Mouse (Mus musculus): ENCODE data around the gene Higd2a. TPM values are rescaled to one million over a fixed set of nuclear protein-coding genes. Genes with fewer than 3 reads are reported as not detected.

Gene Higd2a
- polyA plus RNA-seq, 1 experiment from 2014 or later, result 219 TPM

DNA sequence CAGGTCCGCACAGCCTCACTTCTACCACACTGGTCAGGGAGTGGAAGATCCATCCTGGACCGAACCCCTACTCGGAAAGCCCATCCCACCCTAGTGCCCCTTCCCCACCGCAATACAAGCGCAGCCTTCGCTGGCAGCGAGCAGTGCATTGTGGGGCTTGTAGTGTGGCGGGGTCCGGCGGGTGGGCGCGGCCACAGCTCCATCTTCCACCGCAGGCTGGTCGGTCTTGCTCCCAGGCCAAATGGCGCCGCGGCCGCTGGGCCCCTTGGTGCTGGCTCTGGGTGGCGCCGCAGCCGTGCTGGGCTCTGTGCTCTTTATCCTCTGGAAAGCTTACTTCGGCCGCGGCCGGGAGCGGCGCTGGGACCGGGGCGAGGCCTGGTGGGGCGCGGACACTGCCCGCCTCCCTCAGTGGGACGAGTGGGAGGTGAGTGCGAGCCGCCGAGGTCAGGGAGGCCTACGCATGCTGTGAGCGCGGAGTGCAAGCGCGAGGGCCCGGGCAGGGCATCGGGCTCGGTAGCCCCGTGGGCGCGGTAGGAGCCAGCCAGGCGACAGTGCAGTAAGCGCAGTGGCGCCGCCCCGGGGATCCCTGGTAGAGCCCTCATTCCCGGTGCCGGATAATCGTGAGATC lies 15.0 kb upstream of the Higd2a start, which contains the start of gene Arl10:
TSS of gene Arl10 (plus strand) at position 162 of the 628 bp plus-strand sequence.
- H3K4me1 ChIP-seq (ENCODE audit: control insufficient read depth, insufficient read depth, low read length), result peaks cover 14% of the 10 kb centered on the region
- no peaks in the 10 kb centered on the region for H3K27me3 ChIP-seq (ENCODE audit: control insufficient read depth, insufficient read depth, low read length)
- no peaks in the 10 kb centered on the region for H3K9me3 ChIP-seq (ENCODE audit: control insufficient read depth, low read length)
- H3K9ac ChIP-seq (replicated peaks; ENCODE audit: low read length), result peak within 1 kb of the TSS; percentile 82
- ATAC-seq (ENCODE audit: low FRiP score, low TSS enrichment) (peak; percentile 91), DNase-seq (peak; percentile 89)
- H3K36me3 ChIP-seq (ENCODE audit: control insufficient read depth, insufficient read depth, low read length), result peaks cover 21% of the 10 kb centered on the region
- H3K27ac ChIP-seq (replicated peaks; ENCODE audit: low read depth, low read length), result peak within 1 kb of the TSS; percentile 75
- peak within 1 kb of the TSS; percentile 98 for H3K4me3 ChIP-seq (replicated peaks; ENCODE audit: low read depth, low read length)
- H3K4me2 ChIP-seq (ENCODE audit: low read length), result peak within 1 kb of the TSS; percentile 93
- whole genome bisulfite sequencing, result under 1% methylated on average over 55 of the region's 55 CpGs

DNA sequence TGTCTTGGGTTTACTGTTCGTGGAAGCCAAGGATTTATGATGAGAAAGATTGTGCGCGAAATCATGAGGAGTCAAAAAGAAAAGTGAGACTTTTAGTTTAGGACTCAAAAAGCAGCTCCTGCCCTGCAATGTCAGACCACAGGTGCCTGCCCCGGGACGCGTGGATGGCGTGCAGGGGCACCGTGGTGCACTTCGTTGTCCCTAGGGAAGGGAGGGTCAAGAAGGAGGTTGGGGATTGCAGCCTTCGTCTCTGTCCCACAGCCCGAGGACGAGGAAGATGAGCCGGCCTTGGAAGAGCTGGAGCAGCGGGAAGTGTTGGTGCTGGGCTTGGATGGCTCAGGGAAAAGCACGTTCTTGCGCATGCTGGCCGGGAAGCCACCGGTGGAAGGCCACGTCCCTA lies 14.5 kb upstream of the Higd2a start:
- Histone ChIP-seq H3K4me3 (replicated peaks; ENCODE audit: low read depth, low read length) (peak overlapping the region; percentile 98), H3K9me3 (ENCODE audit: control insufficient read depth, low read length) (no peaks in the 10 kb centered on the region), H3K4me2 (ENCODE audit: low read length) (peak overlapping the region; percentile 93), H3K27me3 (ENCODE audit: control insufficient read depth, insufficient read depth, low read length) (no peaks in the 10 kb centered on the region), H3K9ac (replicated peaks; ENCODE audit: low read length) (peak overlapping the region; percentile 82), H3K36me3 (ENCODE audit: control insufficient read depth, insufficient read depth, low read length) (peaks cover 24% of the 10 kb centered on the region), H3K27ac (replicated peaks; ENCODE audit: low read depth, low read length) (peak overlapping the region; percentile 57; the same call in 1 of the 2 replicates), H3K4me1 (ENCODE audit: control insufficient read depth, insufficient read depth, low read length) (peaks cover 14% of the 10 kb centered on the region)
- 4% methylated on average over 19 of the region's 19 CpGs for WGBS
- peak; percentile 30 for DNase-seq
- peak; percentile 24; the same call in 1 of the 2 replicates for ATAC-seq (ENCODE audit: low FRiP score, low TSS enrichment)

DNA sequence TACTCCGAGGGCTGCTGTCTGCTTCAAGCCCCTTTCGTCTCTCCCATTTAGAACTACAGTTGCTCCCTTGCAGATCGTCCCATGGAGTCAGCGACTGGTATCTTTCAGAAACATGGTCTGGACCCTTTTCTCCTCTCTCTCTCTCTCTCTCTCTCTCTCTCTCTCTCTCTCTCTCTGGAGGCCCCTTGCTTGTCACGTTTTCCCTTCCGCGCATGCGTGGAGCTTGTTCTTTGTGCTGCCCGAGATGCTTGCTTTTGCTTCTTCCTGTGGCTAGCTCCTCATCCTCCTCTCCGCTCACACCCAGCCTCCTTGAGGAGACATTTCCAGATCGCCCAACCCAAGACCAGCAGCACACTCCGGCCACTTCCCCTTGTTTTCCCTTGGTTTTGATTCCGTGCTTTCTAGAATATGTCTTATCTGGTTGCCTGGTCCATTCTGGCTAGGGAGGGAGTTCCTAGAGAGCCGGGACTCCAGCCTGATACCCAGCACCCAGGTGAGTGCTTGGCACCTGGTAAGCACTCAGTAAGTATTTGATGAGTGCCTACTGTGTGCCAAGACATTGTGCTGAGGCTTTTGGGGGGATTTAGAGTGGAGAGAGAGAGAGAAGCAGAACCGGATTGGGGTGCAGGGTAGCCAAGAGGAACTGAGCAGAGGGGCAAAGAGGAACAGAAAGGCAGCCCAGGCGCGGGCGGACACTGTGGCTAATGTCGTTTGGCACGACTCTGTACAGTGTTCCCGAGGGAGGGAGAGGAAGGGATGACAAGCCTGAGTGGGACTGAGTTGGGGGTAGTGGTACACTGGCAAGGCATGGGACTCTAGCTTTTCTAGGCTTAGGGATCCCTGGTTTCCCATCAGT lies 12.1 kb upstream of the Higd2a start:
- 0 out of 2 replicates have a peak overlapping the region, but pooled peaks have one; percentile 4 for H3K4me2 ChIP-seq (ENCODE audit: low read length)
- H3K27ac ChIP-seq (replicated peaks; ENCODE audit: low read depth, low read length), result no peak overlapping the region
- 86% methylated on average over 21 of the region's 21 CpGs for WGBS
- no peaks in the 10 kb centered on the region for H3K9me3 ChIP-seq (ENCODE audit: control insufficient read depth, low read length)
- no peak overlapping the region for H3K9ac ChIP-seq (replicated peaks; ENCODE audit: low read length)
- H3K27me3 ChIP-seq (ENCODE audit: control insufficient read depth, insufficient read depth, low read length), result no peaks in the 10 kb centered on the region
- ATAC-seq (ENCODE audit: low FRiP score, low TSS enrichment) (no peak), DNase-seq (no peak)
- H3K4me3 ChIP-seq (replicated peaks; ENCODE audit: low read depth, low read length), result no peak overlapping the region
- H3K4me1 ChIP-seq (ENCODE audit: control insufficient read depth, insufficient read depth, low read length), result peaks cover 14% of the 10 kb centered on the region
- H3K36me3 ChIP-seq (ENCODE audit: control insufficient read depth, insufficient read depth, low read length), result peaks cover 48% of the 10 kb centered on the region

DNA sequence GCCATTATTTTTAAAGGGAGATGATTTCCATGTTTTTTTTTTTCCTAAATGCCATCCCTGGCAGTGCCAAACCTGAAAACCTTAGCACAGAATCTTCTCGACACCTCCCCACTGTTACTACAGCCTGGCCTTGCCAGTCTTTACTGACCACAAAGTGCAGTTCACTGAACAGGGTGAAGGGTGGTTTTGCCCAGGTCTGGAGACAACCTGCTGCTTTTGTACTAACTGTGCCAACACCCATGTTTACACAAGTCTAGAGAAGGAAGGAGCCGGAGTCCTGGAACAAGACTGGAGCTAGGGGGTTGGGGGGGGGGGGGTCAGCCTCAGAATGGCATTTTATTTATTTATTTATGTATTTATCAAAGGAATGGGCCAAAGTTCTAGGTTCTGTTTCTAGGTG lies 8.6 kb upstream of the Higd2a start:
- no peak overlapping the region for H3K27ac ChIP-seq (replicated peaks; ENCODE audit: low read depth, low read length)
- no peaks in the 10 kb centered on the region for H3K9me3 ChIP-seq (ENCODE audit: control insufficient read depth, low read length)
- H3K4me1 ChIP-seq (ENCODE audit: control insufficient read depth, insufficient read depth, low read length), result peaks cover 4% of the 10 kb centered on the region; the same call in 1 of the 2 replicates
- DNase-seq (no peak), ATAC-seq (ENCODE audit: low FRiP score, low TSS enrichment) (no peak)
- H3K36me3 ChIP-seq (ENCODE audit: control insufficient read depth, insufficient read depth, low read length), result peaks cover 82% of the 10 kb centered on the region
- H3K4me2 ChIP-seq (ENCODE audit: low read length), result no peak overlapping the region
- H3K27me3 ChIP-seq (ENCODE audit: control insufficient read depth, insufficient read depth, low read length), result no peaks in the 10 kb centered on the region
- no peak overlapping the region for H3K4me3 ChIP-seq (replicated peaks; ENCODE audit: low read depth, low read length)
- 90% methylated on average over 2 of the region's 2 CpGs for WGBS
- no peak overlapping the region for H3K9ac ChIP-seq (replicated peaks; ENCODE audit: low read length)

DNA sequence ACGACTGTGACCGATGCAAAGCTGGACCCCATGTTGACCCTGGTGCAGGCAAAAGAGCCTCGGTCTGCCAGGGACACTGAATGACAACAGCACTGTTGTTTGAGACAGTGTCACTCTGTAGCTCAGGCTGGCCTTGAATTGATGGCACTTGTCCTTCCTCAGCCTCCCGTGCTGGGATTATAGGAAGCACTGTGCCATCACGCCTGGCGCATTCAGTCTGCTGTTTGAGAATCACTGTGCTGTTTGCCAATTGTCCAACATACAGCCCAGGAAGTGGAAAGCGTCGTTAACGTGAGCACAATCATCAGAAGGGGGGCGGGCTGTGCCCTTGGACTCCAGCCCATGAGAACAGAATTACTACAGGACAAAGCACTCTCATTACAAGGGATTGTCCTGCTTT lies 7.9 kb upstream of the Higd2a start:
- H3K4me3 ChIP-seq (replicated peaks; ENCODE audit: low read depth, low read length), result no peak overlapping the region
- H3K27ac ChIP-seq (replicated peaks; ENCODE audit: low read depth, low read length), result no peak overlapping the region
- H3K9me3 ChIP-seq (ENCODE audit: control insufficient read depth, low read length), result no peaks in the 10 kb centered on the region
- WGBS, result 75% methylated on average over 10 of the region's 10 CpGs
- no peak overlapping the region for H3K4me2 ChIP-seq (ENCODE audit: low read length)
- no peaks in the 10 kb centered on the region for H3K27me3 ChIP-seq (ENCODE audit: control insufficient read depth, insufficient read depth, low read length)
- no peaks in the 10 kb centered on the region for H3K4me1 ChIP-seq (ENCODE audit: control insufficient read depth, insufficient read depth, low read length)
- H3K36me3 ChIP-seq (ENCODE audit: control insufficient read depth, insufficient read depth, low read length), result peaks cover 89% of the 10 kb centered on the region
- ATAC-seq (ENCODE audit: low FRiP score, low TSS enrichment), result no peak
- no peak overlapping the region for H3K9ac ChIP-seq (replicated peaks; ENCODE audit: low read length)
- DNase-seq, result no peak

DNA sequence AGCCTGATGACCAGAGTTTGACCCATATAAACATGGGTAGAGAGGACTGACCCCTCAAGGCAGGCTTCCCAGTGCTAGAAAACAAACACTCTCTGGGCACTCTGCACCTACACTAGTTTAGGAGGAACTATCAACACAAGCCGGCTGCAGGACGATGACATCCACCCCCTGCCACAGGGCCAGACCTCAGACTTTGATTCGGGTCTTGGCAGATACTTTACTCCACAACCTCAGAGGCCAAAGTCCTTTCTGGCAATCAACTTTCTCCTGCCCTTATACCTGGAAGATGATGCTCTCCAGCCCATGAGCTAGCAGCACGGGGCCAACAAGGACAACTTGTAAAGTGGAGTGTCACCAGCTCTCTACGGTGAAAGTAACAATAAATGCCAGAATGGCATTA lies 7.1 kb upstream of the Higd2a start:
- WGBS, result 93% methylated on average over 5 of the region's 5 CpGs
- ATAC-seq (ENCODE audit: low FRiP score, low TSS enrichment) (no peak), DNase-seq (no peak)
- no peak overlapping the region for H3K27ac ChIP-seq (replicated peaks; ENCODE audit: low read depth, low read length)
- no peaks in the 10 kb centered on the region for H3K4me1 ChIP-seq (ENCODE audit: control insufficient read depth, insufficient read depth, low read length)
- no peaks in the 10 kb centered on the region for H3K9me3 ChIP-seq (ENCODE audit: control insufficient read depth, low read length)
- peaks cover 89% of the 10 kb centered on the region for H3K36me3 ChIP-seq (ENCODE audit: control insufficient read depth, insufficient read depth, low read length)
- H3K4me3 ChIP-seq (replicated peaks; ENCODE audit: low read depth, low read length), result no peak overlapping the region
- H3K9ac ChIP-seq (replicated peaks; ENCODE audit: low read length), result no peak overlapping the region
- H3K27me3 ChIP-seq (ENCODE audit: control insufficient read depth, insufficient read depth, low read length), result no peaks in the 10 kb centered on the region
- no peak overlapping the region for H3K4me2 ChIP-seq (ENCODE audit: low read length)

DNA sequence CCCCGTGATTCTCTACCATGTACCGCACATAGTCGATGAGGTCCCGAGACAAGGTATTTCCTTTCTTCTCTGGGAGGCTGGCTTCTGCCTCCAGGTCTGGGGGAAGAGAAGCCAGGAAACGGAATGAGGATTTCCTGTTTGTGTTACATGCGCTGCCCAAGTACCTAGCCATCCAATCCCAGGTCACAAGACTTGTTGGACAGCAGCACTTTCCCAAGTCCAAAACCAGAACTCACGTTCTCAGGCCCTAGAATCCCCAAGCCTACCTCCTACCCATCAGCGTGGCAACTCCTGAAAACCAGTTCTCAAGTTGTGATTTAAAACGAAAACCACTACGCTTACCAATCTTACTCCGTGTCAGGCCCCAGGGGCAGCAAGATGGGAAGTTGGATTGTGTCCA lies 4.2 kb upstream of the Higd2a start:
- Histone ChIP-seq H3K27ac (replicated peaks; ENCODE audit: low read depth, low read length) (no peak overlapping the region), H3K9ac (replicated peaks; ENCODE audit: low read length) (no peak overlapping the region), H3K4me1 (ENCODE audit: control insufficient read depth, insufficient read depth, low read length) (peaks cover 11% of the 10 kb centered on the region), H3K36me3 (ENCODE audit: control insufficient read depth, insufficient read depth, low read length) (peaks cover 70% of the 10 kb centered on the region), H3K4me3 (replicated peaks; ENCODE audit: low read depth, low read length) (no peak overlapping the region), H3K27me3 (ENCODE audit: control insufficient read depth, insufficient read depth, low read length) (no peaks in the 10 kb centered on the region), H3K4me2 (ENCODE audit: low read length) (no peak overlapping the region), H3K9me3 (ENCODE audit: control insufficient read depth, low read length) (no peaks in the 10 kb centered on the region)
- WGBS, result 97% methylated on average over 11 of the region's 11 CpGs
- DNase-seq (no peak), ATAC-seq (ENCODE audit: low FRiP score, low TSS enrichment) (no peak)

DNA sequence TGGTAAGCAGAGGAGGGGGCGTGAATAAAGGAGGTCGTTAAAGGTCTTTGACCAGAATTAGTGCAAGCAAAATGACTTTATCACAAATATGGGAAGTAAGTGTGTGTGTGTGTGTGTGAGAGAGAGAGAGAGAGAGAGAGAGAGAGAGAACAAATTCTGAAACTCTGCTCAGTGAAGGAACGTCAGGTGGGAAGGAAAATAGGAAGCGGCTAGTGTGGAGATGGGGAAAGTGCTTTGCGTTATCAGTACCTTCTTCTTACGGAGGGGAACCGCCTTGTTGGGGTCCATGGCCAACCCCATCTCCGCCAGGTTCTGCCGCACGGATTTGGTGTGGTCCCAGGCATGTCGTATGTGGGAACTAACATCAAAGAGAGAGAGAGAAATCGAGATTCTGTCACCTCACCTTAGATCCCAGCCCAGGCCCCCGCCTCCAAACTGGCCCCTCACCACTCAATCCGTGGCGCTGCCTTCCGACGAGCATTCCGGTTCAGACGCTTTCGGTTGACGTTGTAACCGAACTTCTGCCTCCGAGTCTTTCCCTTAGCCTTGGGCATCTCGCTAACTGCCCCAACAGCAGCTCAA lies 502 bp upstream of the Higd2a start:
- 2% methylated on average over 24 of the region's 24 CpGs for WGBS
- DNase-seq, result no peak
- Histone ChIP-seq H3K9me3 (ENCODE audit: control insufficient read depth, low read length) (no peaks in the 10 kb centered on the region), H3K4me1 (ENCODE audit: control insufficient read depth, insufficient read depth, low read length) (peaks cover 19% of the 10 kb centered on the region), H3K4me2 (ENCODE audit: low read length) (peak overlapping the region; percentile 74), H3K36me3 (ENCODE audit: control insufficient read depth, insufficient read depth, low read length) (peaks cover 43% of the 10 kb centered on the region), H3K27ac (replicated peaks; ENCODE audit: low read depth, low read length) (no peak overlapping the region), H3K9ac (replicated peaks; ENCODE audit: low read length) (peak overlapping the region; percentile 55), H3K4me3 (replicated peaks; ENCODE audit: low read depth, low read length) (peak overlapping the region; percentile 80), H3K27me3 (ENCODE audit: control insufficient read depth, insufficient read depth, low read length) (no peaks in the 10 kb centered on the region)
- peak; percentile 35 for ATAC-seq (ENCODE audit: low FRiP score, low TSS enrichment)

Data from midbrain, embryonic 14.5 days (tissue).